Mouse (Mus musculus) CH12.LX (cell line): Measurements from ENCODE around the gene Napa. TPM values are rescaled to one million over a fixed set of nuclear protein-coding genes. Genes with fewer than 3 reads are reported as not detected.

Source experiments
- DNase-seq: peaks from one replicate; pipeline ENCODE4 v3.0.0-alpha.2; 2013; ENCODE audit errors: extremely low read depth
- H3K27ac ChIP-seq: 2 replicates; pipeline ENCODE4 v1.5.1; 2012; ENCODE audit warnings: low read depth, mild to moderate bottlenecking, control low read depth, moderate library complexity; ENCODE audit not compliant: insufficient read depth
- H3K27me3 ChIP-seq: replicated peaks from 2 replicates; pipeline ENCODE3; 2012; ENCODE audit warnings: inconsistent platforms
- H3K36me3 ChIP-seq, 2 experiments: replicated peaks in 1 of 2; 2 replicates each; pipeline versions ENCODE3 to v1.6.1; 2012; ENCODE audit warnings: inconsistent platforms in 1 of 2, low read length in 1 of 2, mild to moderate bottlenecking in 1 of 2, mixed read lengths in 1 of 2, moderate library complexity in 1 of 2; ENCODE audit not compliant: control insufficient read depth in 1 of 2, insufficient read depth in 1 of 2
- H3K4me1 ChIP-seq, 2 experiments: 2 replicates each; pipeline ENCODE4 v1.6.1; 2012; ENCODE audit warnings: inconsistent platforms in 1 of 2, moderate library complexity in 1 of 2; ENCODE audit not compliant: insufficient read depth in 2 of 2, control insufficient read depth in 1 of 2
- H3K4me2 ChIP-seq: 2 replicates; pipeline ENCODE4 v1.6.1; 2012; ENCODE audit warnings: low read depth, mild to moderate bottlenecking, control low read depth; ENCODE audit not compliant: poor library complexity, insufficient read depth, severe bottlenecking
- H3K4me3 ChIP-seq, 3 experiments: fragments of 150-350 bp in 1 of 3; sonication (generic) in 1 of 3; replicated peaks in 1 of 3; 2 replicates each; pipeline versions ENCODE3 to v1.5.1; 2011 to 2012; ENCODE audit warnings: low read depth in 2 of 3, low read length in 2 of 3, mild to moderate bottlenecking in 2 of 3, moderate library complexity in 2 of 3, control low read depth in 1 of 3, improper control_type of control experiment in 1 of 3, inconsistent platforms in 1 of 3, mixed read lengths in 1 of 3; ENCODE audit not compliant: poor library complexity in 1 of 3
- H3K79me2 ChIP-seq: replicated peaks from 2 replicates; pipeline ENCODE4 v1.6.1; 2012; ENCODE audit warnings: mild to moderate bottlenecking, moderate library complexity; ENCODE audit not compliant: control insufficient read depth, poor library complexity, insufficient read depth, severe bottlenecking; ENCODE audit errors: extremely low read depth
- H3K9ac ChIP-seq: 2 replicates; pipeline ENCODE4 v1.6.1; 2012; ENCODE audit warnings: low read depth, mild to moderate bottlenecking, control low read depth, moderate library complexity; ENCODE audit not compliant: insufficient read depth
- H3K9me3 ChIP-seq: replicated peaks from 2 replicates; pipeline ENCODE3; 2012; ENCODE audit warnings: low read length, inconsistent platforms, mixed read lengths
- BHLHE40 ChIP-seq: IDR thresholded peaks from 2 replicates; pipeline ENCODE4 v1.6.1; 2011; ENCODE audit warnings: mild to moderate bottlenecking, low read depth, low read length, improper control_type of control experiment
- CHD1 ChIP-seq: IDR thresholded peaks from 2 replicates; pipeline ENCODE4 v1.6.1; 2012; ENCODE audit warnings: low read depth, low read length, improper control_type of control experiment, inconsistent platforms
- CTCF ChIP-seq, 2 experiments: IDR thresholded peaks in 1 of 2; conservative IDR thresholded peaks in 1 of 2; 2 replicates each; pipeline ENCODE4 v1.5.1; 2011 to 2012; ENCODE audit warnings: low read depth in 2 of 2, low read length in 2 of 2, improper control_type of control experiment in 1 of 2, inconsistent platforms in 1 of 2, mild to moderate bottlenecking in 1 of 2, moderate library complexity in 1 of 2
- E2F4 ChIP-seq: IDR thresholded peaks from 2 replicates; pipeline ENCODE4 v1.6.1; 2011; ENCODE audit warnings: low read depth, low read length, improper control_type of control experiment; ENCODE audit not compliant: insufficient replicate concordance
- ELF1 ChIP-seq: IDR thresholded peaks from 2 replicates; pipeline ENCODE4 v1.6.1; 2014; ENCODE audit warnings: low read depth, mild to moderate bottlenecking, inconsistent platforms, low read length, improper control_type of control experiment
- ETS1 ChIP-seq: conservative IDR thresholded peaks from 2 replicates; pipeline ENCODE4 v1.6.1; 2012; ENCODE audit warnings: low read depth, mild to moderate bottlenecking, inconsistent platforms, low read length, improper control_type of control experiment, moderate library complexity
- GABPA ChIP-seq: IDR thresholded peaks from 2 replicates; pipeline ENCODE4 v1.6.1; 2012; ENCODE audit warnings: low read depth, low read length, improper control_type of control experiment, inconsistent platforms; ENCODE audit not compliant: insufficient replicate concordance
- HCFC1 ChIP-seq: IDR thresholded peaks from 2 replicates; pipeline ENCODE4 v1.6.1; 2012; ENCODE audit warnings: low read depth, mild to moderate bottlenecking, inconsistent platforms, low read length, improper control_type of control experiment
- IRF4 ChIP-seq: IDR thresholded peaks from 2 replicates; pipeline ENCODE4 v1.6.1; 2014; ENCODE audit warnings: low read depth, mild to moderate bottlenecking, inconsistent platforms, low read length, improper control_type of control experiment
- JUN ChIP-seq: IDR thresholded peaks from 2 replicates; pipeline ENCODE4 v1.6.1; 2011; ENCODE audit warnings: low read depth, mild to moderate bottlenecking, low read length, improper control_type of control experiment, moderate library complexity; ENCODE audit not compliant: insufficient read depth
- KAT2A ChIP-seq: IDR thresholded peaks from 2 replicates; pipeline ENCODE4 v1.6.1; 2012; ENCODE audit warnings: low read length, improper control_type of control experiment, inconsistent platforms; ENCODE audit not compliant: insufficient replicate concordance
- MAFK ChIP-seq: IDR thresholded peaks from 2 replicates; pipeline ENCODE4 v1.6.1; 2011; ENCODE audit warnings: low read length, improper control_type of control experiment; ENCODE audit not compliant: insufficient replicate concordance
- MAX ChIP-seq: IDR thresholded peaks from 2 replicates; pipeline ENCODE4 v1.6.1; 2011; ENCODE audit warnings: low read length, improper control_type of control experiment
- MEF2A ChIP-seq: IDR thresholded peaks from 2 replicates; pipeline ENCODE4 v1.6.1; 2014; ENCODE audit warnings: low read depth, mild to moderate bottlenecking, inconsistent platforms, low read length, improper control_type of control experiment, borderline replicate concordance
- MXI1 ChIP-seq: IDR thresholded peaks from 2 replicates; pipeline ENCODE4 v1.6.1; 2011; ENCODE audit warnings: mild to moderate bottlenecking, low read depth, low read length, improper control_type of control experiment
- MYC ChIP-seq: IDR thresholded peaks from 2 replicates; pipeline ENCODE4 v1.6.1; 2011; ENCODE audit warnings: low read depth, mild to moderate bottlenecking, improper control_type of control experiment, low read length
- PAX5 ChIP-seq: IDR thresholded peaks from 2 replicates; pipeline ENCODE4 v1.6.1; 2012; ENCODE audit warnings: low read length, inconsistent platforms, mixed read lengths
- POLR2AphosphoS2 ChIP-seq: IDR thresholded peaks from 2 replicates; pipeline ENCODE4 v1.6.1; 2011; ENCODE audit warnings: low read depth, low read length, improper control_type of control experiment
- RCOR1 ChIP-seq: conservative IDR thresholded peaks from 2 replicates; pipeline ENCODE4 v1.6.1; 2012; ENCODE audit warnings: low read depth, mild to moderate bottlenecking, inconsistent platforms, low read length, improper control_type of control experiment
- SMC3 ChIP-seq: IDR thresholded peaks from 2 replicates; pipeline ENCODE4 v1.6.1; 2011; ENCODE audit warnings: low read depth, low read length, improper control_type of control experiment
- TBP ChIP-seq: conservative IDR thresholded peaks from 2 replicates; pipeline ENCODE4 v1.6.1; 2011; ENCODE audit warnings: low read depth, low read length, improper control_type of control experiment
- TCF12 ChIP-seq: IDR thresholded peaks from 2 replicates; pipeline ENCODE4 v1.6.1; 2014; ENCODE audit warnings: low read depth, mild to moderate bottlenecking, inconsistent platforms, low read length, improper control_type of control experiment
- UBTF ChIP-seq: IDR thresholded peaks from 2 replicates; pipeline ENCODE4 v1.6.1; 2012; ENCODE audit warnings: low read depth, mild to moderate bottlenecking, inconsistent platforms, low read length, improper control_type of control experiment, moderate library complexity
- ZC3H11A ChIP-seq: IDR thresholded peaks from 2 replicates; pipeline ENCODE4 v1.6.1; 2012; ENCODE audit warnings: low read depth, mild to moderate bottlenecking, inconsistent platforms, low read length, improper control_type of control experiment
- ZKSCAN1 ChIP-seq: IDR thresholded peaks from 2 replicates; pipeline ENCODE4 v1.6.1; 2012; ENCODE audit warnings: low read depth, inconsistent platforms, low read length, improper control_type of control experiment, borderline replicate concordance
- ZNF384 ChIP-seq: IDR thresholded peaks from 2 replicates; pipeline ENCODE4 v1.6.1; 2012; ENCODE audit warnings: low read depth, low read length, improper control_type of control experiment, inconsistent platforms
- dilution Hi-C: fragments of 300-500 bp; cut with MboI; formaldehyde crosslinking; loops from 2 replicates; pipeline ENCODE4 v1.14.3; 2020; ENCODE audit warnings: low sequenced_read_pairs; ENCODE audit not compliant: extremely low pct_unique_long_range_greater_than_20kb, extremely low pct_ligation_motif_present
- in situ Hi-C: fragments of 300-500 bp; cut with MboI; formaldehyde crosslinking; loops from 3 replicates; pipeline ENCODE4 v1.14.3; 2019; ENCODE audit warnings: low sequenced_read_pairs, low pct_ligation_motif_present, low pct_unique_long_range_greater_than_20kb, mixed read lengths
- polyA plus RNA-seq: library from polyadenylated mRNA; unstranded; fragments of >175 nt; gene quantifications from 2 replicates; pipeline ENCODE4 v1.2.1, GENCODE M21; 2012; ENCODE audit warnings: low read depth; ENCODE audit not compliant: insufficient read length
- total RNA-seq, 2 experiments: library from RNA; depleted of rRNA; stranded (reverse); fragments of 300-350 nt in 1 of 2; fragments of >200 nt in 1 of 2; gene quantifications; 2 replicates each; pipeline ENCODE4 v1.2.3; 2012 to 2014

Gene Napa
- total and polyA plus RNA-seq, 3 experiments = 84.8 to 112 (median 106) TPM

- dilution Hi-C loops (no loop called here), in situ Hi-C loops (no loop called here)
- no peak for DNase-seq
- Histone ChIP-seq H3K79me2 (no peaks in the 10 kb centered on the region), H3K4me1 (no peaks in the 10 kb centered on the region; a peak in 1 of 4 replicates), H3K4me2 (no peak overlapping the region), H3K9me3 (no peaks in the 10 kb centered on the region), H3K27me3 (peaks cover 36% of the 10 kb centered on the region), H3K9ac (no peak overlapping the region), H3K36me3 (no peaks in the 10 kb centered on the region), H3K4me3 (no peak overlapping the region), H3K27ac (no peak overlapping the region)
- TF ChIP-seq ELF1 (no peak), TCF12 (no peak), MEF2A (no peak), CTCF (conservative IDR thresholded peaks at IDR 0.05 in 1 of 2, IDR thresholded peaks at IDR 0.05 in 1 of 2; ENCODE audit: low read depth in 2 of 2, low read length in 2 of 2) (no peak), BHLHE40 (no peak), PAX5 (no peak), ZNF384 (no peak), MAFK (no peak), MAX (no peak), ZC3H11A (no peak), TBP (no peak), ETS1 (no peak), POLR2AphosphoS2 (no peak), IRF4 (no peak)
Measured at GRCm38 (mm10) chr7:16149241-16149640, 51.0 kb downstream of the Napa start.

- H3K9me3 ChIP-seq = no peaks in the 10 kb centered on the region
- peaks cover 29% of the 10 kb centered on the region for H3K27me3 ChIP-seq
- dilution Hi-C loops = loop anchor here (25.0 kb wide), 1 partner anchor 188 kb away; the partner anchor contains the start of gene Ehd2
Measured at GRCm38 (mm10) chr7:16150191-16151145, 52.2 kb downstream of the Napa start.

More at GRCm38 (mm10) chr7:16150191-16151145, 52.2 kb downstream of the Napa start:
- DNase-seq = no peak
- no peak overlapping the region for H3K9ac ChIP-seq
- H3K79me2 ChIP-seq = no peaks in the 10 kb centered on the region
- TF ChIP-seq UBTF (no peak), MXI1 (no peak), ZKSCAN1 (no peak), POLR2AphosphoS2 (no peak), JUN (no peak), HCFC1 (no peak), CTCF (conservative IDR thresholded peaks at IDR 0.05 in 1 of 2, IDR thresholded peaks at IDR 0.05 in 1 of 2; ENCODE audit: low read depth in 2 of 2, low read length in 2 of 2) (no peak), RCOR1 (no peak), BHLHE40 (no peak), ZC3H11A (no peak), GABPA (no peak), MAFK (no peak), MYC (no peak), E2F4 (no peak), SMC3 (no peak), CHD1 (no peak), TCF12 (no peak), KAT2A (no peak)
- H3K27ac ChIP-seq = no peak overlapping the region
- H3K4me1 ChIP-seq = peaks cover 4 to 11% of the 10 kb centered on the region in 2 experiments; a peak in 3 of 4 replicates
- no peak overlapping the region for H3K4me2 ChIP-seq
- in situ Hi-C loops = loop anchor here (5.0 kb wide), 1 partner anchor 93 kb away; no protein-coding TSS in a partner anchor
- H3K36me3 ChIP-seq = no peaks in the 10 kb centered on the region
- H3K4me3 ChIP-seq = no peak overlapping the region
